Mouse (Mus musculus): ENCODE data around the gene Ldb1.

- TF ChIP-seq CTCF (IDR thresholded peaks at IDR 0.05; ENCODE audit: low read depth) (no peak), EP300 (IDR thresholded peaks at IDR 0.05; ENCODE audit: low read depth) (no peak)
Observed at GRCm38 (mm10) chr19:46033911-46034310, 11.1 kb downstream of the Ldb1 start.
